Mouse (Mus musculus): ENCODE measurements around the gene Zfp683. TPM values are rescaled to one million over a fixed set of nuclear protein-coding genes. Genes with fewer than 3 reads are reported as not detected.

Gene Zfp683
- polyA plus RNA-seq, 1 experiment = not detected

DNA sequence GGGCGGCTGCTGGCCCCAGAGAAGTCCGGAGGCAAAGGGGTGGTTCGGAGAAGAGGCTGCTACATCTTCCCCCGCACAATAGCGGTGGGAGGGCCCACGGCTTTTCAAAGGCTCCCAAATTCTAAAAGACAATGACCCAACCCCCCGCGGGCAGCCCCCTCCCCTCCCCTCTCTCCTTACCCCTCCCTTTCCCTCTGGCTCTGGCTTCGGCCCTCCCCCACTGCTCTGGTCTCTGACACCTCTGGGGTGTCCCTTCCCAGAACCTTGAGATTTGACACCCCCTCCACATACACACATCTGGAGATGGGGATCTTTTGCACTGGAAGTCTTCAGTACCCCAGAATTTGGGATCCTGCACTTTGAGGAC, 34.9 kb upstream of the Zfp683 start, which contains the start of gene Lin28a:
Gene Lin28a (minus strand): TSS at position 63 of the 367 bp plus-strand sequence.
- no peak for TF ChIP-seq POLR2A (IDR thresholded peaks at IDR 0.05; ENCODE audit: borderline replicate concordance, extremely low read depth, insufficient read depth, insufficient read length, poor library complexity, severe bottlenecking)
- TF ChIP-seq CTCF (IDR thresholded peaks at IDR 0.05; ENCODE audit: borderline replicate concordance, extremely low read depth, insufficient read depth, insufficient read length) = no peak
- no peak for DNase-seq (ENCODE audit: low read depth)

DNA sequence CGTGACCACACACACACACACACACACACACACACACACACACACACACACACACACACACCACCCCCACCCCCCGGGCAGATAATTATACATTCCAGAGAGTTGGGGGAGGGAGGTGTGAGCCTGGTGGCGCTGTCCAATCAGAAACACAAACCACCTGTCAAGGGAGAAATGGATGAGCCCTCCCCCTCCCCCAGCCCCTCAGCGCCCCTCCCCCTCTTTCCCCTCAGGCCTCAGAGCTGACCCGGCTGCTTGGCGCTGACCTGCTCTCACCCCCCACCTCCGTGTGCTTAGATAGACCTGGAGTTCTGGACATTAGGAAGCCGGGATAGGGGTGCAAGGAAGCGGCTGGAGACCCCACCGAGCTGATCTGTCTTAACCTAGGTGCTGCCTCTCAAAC, 34.4 kb upstream of the Zfp683 start:
- DNase-seq (ENCODE audit: low read depth) = peak; percentile 47
- TF ChIP-seq POLR2A (IDR thresholded peaks at IDR 0.05; ENCODE audit: borderline replicate concordance, extremely low read depth, insufficient read depth, insufficient read length, poor library complexity, severe bottlenecking) (no peak), CTCF (IDR thresholded peaks at IDR 0.05; ENCODE audit: borderline replicate concordance, extremely low read depth, insufficient read depth, insufficient read length) (no peak)

DNA sequence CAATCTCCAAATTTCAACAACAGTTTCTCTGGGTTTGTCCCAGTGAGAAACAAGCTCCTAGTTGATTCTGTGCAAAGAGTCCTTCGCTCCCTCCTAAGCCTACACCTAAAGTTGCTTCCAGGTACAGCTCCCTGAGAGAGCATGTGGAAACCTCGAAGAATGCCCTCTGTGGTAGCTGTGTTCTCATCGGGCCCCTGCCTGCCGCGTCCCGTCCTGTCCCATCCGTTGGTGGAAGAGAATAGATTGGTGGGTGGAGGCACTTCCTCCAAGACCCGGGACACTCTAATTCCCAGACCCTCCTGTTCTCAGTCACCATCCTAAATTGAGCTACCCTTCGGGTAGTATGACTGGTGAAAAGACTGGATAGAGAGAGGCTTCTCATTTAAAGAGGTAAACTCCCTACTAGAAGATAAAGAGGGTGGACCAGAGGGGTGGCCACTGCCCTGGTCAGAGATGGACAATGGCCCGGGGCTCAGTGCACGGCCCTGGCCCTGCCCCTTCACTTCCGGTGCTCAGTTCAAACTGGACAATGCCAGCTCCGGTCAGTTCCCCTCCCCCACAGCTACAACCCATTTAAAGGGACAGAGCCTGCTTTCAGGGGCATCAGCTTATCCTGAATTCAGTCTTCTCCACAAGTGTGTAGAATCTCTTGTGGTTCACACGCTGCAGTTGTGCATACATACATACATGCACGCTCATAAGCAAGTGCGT, 33.8 kb upstream of the Zfp683 start:
- peak; percentile 63 for DNase-seq (ENCODE audit: low read depth)
- TF ChIP-seq CTCF (IDR thresholded peaks at IDR 0.05; ENCODE audit: borderline replicate concordance, extremely low read depth, insufficient read depth, insufficient read length) (no peak), POLR2A (IDR thresholded peaks at IDR 0.05; ENCODE audit: borderline replicate concordance, extremely low read depth, insufficient read depth, insufficient read length, poor library complexity, severe bottlenecking) (no peak)

DNA sequence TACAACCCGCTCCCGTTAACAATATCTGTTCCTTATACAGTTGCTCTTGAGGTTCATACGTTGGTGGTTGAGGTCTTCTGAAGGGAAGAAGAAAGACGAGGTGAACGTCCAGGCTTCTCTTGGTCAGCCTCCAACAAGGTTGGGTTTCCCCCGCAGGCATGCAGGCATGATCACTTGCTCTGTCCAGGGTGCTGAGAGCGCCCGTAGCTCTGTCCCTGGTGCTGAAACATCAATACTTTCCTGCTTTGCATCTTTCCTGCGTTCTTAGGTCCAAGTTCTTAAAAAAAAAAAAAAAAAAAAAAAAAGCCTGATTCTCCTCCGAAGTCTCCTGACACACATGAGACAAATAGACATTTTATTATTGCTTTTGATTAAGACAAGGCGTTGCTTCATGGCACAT, 33.0 kb upstream of the Zfp683 start:
- DNase-seq (ENCODE audit: low read depth) = peak; percentile 60
- TF ChIP-seq CTCF (IDR thresholded peaks at IDR 0.05; ENCODE audit: borderline replicate concordance, extremely low read depth, insufficient read depth, insufficient read length) (no peak), POLR2A (IDR thresholded peaks at IDR 0.05; ENCODE audit: borderline replicate concordance, extremely low read depth, insufficient read depth, insufficient read length, poor library complexity, severe bottlenecking) (no peak)

DNA sequence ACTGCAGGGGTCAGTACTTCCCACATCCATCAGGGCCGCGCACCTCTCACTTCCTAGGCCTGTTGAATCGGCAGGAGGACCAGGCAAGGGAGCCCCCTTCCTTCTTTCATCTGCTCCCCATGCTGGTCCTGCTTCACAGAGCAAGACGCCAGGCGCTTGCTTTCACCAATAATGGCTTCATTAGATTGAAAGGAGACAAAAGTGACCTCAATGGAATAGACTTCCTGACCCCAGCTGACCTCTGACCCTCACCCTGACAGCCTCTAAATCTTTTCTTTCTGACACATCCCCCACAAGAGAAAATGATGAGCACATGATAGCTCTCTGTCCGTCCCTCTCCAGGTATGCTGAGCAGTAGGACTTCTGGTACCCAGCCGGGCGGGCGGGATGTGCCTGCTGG, 27.8 kb upstream of the Zfp683 start:
- no peak for DNase-seq (ENCODE audit: low read depth)
- TF ChIP-seq CTCF (IDR thresholded peaks at IDR 0.05; ENCODE audit: borderline replicate concordance, extremely low read depth, insufficient read depth, insufficient read length) (no peak), POLR2A (IDR thresholded peaks at IDR 0.05; ENCODE audit: borderline replicate concordance, extremely low read depth, insufficient read depth, insufficient read length, poor library complexity, severe bottlenecking) (no peak)

DNA sequence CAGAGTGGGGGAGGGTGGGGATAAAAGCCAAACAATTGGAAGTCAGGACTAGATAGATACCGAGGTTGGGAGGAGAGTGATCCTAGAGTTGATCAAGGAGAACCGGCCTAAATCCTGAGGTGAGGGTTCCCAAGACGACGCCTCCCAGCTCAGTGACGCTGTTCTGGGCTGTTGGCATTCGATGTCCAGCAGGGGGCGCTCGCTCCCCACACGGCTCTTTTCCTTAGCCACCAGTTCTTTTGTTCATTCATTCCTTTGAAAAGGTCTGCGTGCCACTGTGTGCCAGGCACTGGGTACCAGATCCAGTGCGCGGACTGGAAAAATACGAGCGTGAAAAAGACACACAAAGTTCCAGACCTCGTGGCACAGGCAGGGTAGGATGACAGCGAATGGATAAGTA, 17.7 kb upstream of the Zfp683 start:
- TF ChIP-seq POLR2A (IDR thresholded peaks at IDR 0.05; ENCODE audit: borderline replicate concordance, extremely low read depth, insufficient read depth, insufficient read length, poor library complexity, severe bottlenecking) (no peak), CTCF (IDR thresholded peaks at IDR 0.05; ENCODE audit: borderline replicate concordance, extremely low read depth, insufficient read depth, insufficient read length) (peak; percentile 98)

DNA sequence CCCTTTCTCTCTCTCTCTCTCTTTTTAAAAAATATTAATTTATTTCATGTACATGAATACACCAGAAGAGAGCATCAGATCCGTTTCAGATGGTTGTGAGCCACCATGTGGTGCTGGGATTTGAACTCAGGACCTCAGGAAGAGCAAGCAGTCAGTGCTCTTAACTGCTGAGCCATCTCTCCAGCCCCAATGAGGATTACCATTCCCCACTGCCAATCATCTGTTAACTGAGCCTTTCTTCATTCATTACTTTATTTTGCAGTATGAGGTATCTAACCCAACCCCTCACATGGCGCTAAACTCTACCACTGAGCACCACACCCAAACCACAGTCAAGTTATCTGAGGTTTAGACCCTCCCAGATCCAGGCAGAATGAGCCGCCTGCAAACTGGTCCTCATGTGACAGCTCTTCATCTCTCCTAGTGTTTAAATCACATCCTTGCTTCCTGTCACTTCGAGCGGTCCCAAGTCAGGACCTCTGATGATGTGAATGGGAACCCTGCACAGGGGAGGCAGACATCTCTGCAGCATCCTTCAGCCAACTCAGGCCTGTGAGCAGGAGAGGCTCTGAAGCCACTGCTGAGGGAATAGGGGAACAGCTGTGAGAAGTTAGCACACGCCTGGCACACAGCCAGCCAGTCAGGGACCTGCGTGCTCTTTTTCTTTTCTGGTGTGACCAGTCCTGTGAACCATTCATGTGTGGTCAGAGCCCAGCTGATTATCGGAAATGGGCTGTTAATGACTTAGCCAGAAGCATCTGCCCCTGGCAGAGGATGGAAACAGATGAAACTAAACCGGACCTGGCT, 12.1 kb upstream of the Zfp683 start:
- TF ChIP-seq CTCF (IDR thresholded peaks at IDR 0.05; ENCODE audit: borderline replicate concordance, extremely low read depth, insufficient read depth, insufficient read length) (no peak), POLR2A (IDR thresholded peaks at IDR 0.05; ENCODE audit: borderline replicate concordance, extremely low read depth, insufficient read depth, insufficient read length, poor library complexity, severe bottlenecking) (no peak)
- DNase-seq (ENCODE audit: low read depth) = peak; percentile 70

More for the DNA sequence above, 17.7 kb upstream of the Zfp683 start:
- peak; percentile 85 for DNase-seq (ENCODE audit: low read depth)

DNA sequence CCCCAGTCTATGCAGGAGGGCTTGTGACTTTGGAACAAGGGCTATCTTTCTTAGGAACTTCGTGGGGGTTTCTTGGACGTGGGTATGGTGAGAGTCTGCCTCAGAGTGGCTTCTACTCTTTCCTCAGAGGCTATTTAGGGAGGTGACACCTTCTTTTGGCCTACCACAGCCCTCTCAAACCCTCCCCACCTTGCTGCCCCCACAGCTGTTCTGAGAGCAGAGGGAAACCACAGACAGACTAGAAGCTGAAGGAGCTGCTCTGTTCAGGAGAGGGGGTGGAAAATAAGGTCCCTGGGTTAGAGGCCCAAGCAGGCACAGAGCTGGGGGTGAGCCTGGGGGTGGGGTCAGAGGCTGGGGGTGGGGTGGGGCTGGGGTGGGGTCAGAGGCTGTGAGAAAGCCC, 10.6 kb upstream of the Zfp683 start:
- TF ChIP-seq POLR2A (IDR thresholded peaks at IDR 0.05; ENCODE audit: borderline replicate concordance, extremely low read depth, insufficient read depth, insufficient read length, poor library complexity, severe bottlenecking) (no peak), CTCF (IDR thresholded peaks at IDR 0.05; ENCODE audit: borderline replicate concordance, extremely low read depth, insufficient read depth, insufficient read length) (no peak)
- DNase-seq (ENCODE audit: low read depth) = no peak

DNA sequence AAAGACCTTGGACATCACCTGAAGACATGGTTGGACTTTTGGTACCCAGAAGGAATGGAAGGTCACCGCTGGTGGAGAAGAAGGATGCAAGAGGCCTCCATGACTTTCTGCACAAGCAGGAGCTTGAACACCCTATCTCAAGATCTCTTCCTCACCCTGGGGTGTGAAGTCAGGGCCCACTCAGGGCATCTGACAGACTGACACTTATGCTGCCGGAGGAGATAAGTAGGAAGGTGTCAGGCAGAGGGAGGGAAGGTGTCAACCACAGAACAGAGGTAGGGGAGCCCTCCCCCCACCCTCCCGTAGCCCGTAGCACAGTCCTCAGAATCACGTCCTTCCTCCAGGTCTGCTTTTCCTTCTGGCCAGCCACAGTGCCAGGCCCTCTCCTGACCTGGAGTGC, 6.0 kb upstream of the Zfp683 start:
- TF ChIP-seq CTCF (IDR thresholded peaks at IDR 0.05; ENCODE audit: borderline replicate concordance, extremely low read depth, insufficient read depth, insufficient read length) = no peak
- no peak for TF ChIP-seq POLR2A (IDR thresholded peaks at IDR 0.05; ENCODE audit: borderline replicate concordance, extremely low read depth, insufficient read depth, insufficient read length, poor library complexity, severe bottlenecking)
- no peak for DNase-seq (ENCODE audit: low read depth)

DNA sequence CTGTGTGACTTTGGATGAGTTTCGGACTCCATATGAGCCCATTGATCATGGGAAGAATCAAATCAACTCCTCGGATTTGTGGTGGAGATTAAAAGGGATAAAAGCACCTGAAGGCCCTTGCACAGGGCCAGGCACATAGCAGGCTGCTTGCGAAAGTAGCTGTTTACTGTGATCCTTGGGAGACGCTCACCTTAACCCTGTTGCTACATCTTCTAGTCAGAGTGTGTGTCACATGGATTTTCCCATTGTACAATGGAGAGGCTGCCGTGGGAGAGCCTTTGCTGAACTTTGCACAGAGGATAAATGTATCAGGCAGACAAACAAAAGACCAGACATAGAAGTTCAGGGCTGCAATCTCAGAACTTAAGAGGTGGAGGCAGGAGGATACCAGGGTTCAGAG, 1.7 kb upstream of the Zfp683 start:
- DNase-seq (ENCODE audit: low read depth) = no peak
- no peak for TF ChIP-seq POLR2A (IDR thresholded peaks at IDR 0.05; ENCODE audit: borderline replicate concordance, extremely low read depth, insufficient read depth, insufficient read length, poor library complexity, severe bottlenecking)
- no peak for TF ChIP-seq CTCF (IDR thresholded peaks at IDR 0.05; ENCODE audit: borderline replicate concordance, extremely low read depth, insufficient read depth, insufficient read length)

DNA sequence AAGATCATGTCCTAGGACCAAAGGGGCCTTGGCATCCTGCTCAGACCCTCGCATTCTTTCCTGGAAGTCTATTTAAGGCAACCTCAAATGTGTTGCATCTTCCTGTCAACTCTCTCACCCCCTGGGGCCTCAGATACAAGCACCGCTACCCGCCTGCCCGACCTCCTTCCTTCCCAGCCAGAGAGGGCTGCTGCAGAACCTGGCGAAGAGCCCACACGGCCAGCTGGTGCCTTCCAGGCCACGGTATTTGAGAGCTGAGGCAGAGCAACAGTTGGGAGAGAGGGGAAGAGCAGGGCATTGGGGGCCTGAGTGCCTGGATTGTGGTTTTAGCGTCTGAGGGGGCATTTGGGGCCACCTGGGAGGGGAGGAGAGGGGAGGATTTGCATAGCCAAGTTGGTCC, 1.1 kb upstream of the Zfp683 start:
- DNase-seq (ENCODE audit: low read depth) = peak; percentile 83
- TF ChIP-seq POLR2A (IDR thresholded peaks at IDR 0.05; ENCODE audit: borderline replicate concordance, extremely low read depth, insufficient read depth, insufficient read length, poor library complexity, severe bottlenecking) = no peak
